Mouse (Mus musculus) brain, adult 2 months (tissue): ENCODE measurements around the gene Wdfy2.
A peak's percentile ranks its signal among the peaks of the same experiment; 100 is the strongest.

Source experiments
- DNase-seq: peaks from one replicate; pipeline ENCODE4 v3.0.0; 2011; ENCODE audit warnings: low read depth, low spot score

Wdfy2 gene

GRCm38 (mm10) chr14:62924800-62925199 lies 87.3 kb downstream of the Wdfy2 start:
- DNase-seq = no peak

GRCm38 (mm10) chr14:62928101-62928541 lies 90.6 kb downstream of the Wdfy2 start:
- peak; percentile 82 for DNase-seq

GRCm38 (mm10) chr14:62935361-62935760 lies 97.9 kb downstream of the Wdfy2 start:
- DNase-seq = peak; percentile 46

GRCm38 (mm10) chr14:62936631-62937380 lies 99.3 kb downstream of the Wdfy2 start:
- no peak for DNase-seq

- DNase-seq = peak; percentile 45
These were observed 100.2 kb downstream of the Wdfy2 start for GRCm38 (mm10) chr14:62937675-62938074.

- no peak for DNase-seq
These were observed 102.0 kb downstream of the Wdfy2 start for GRCm38 (mm10) chr14:62939435-62939834.

- DNase-seq = peak; percentile 50
These were observed 103.1 kb downstream of the Wdfy2 start for GRCm38 (mm10) chr14:62940383-62941074.

GRCm38 (mm10) chr14:62946794-62947193 lies 109.3 kb downstream of the Wdfy2 start:
- peak; percentile 51 for DNase-seq

- DNase-seq = peak; percentile 50
These were observed 118.6 kb downstream of the Wdfy2 start for GRCm38 (mm10) chr14:62956091-62956490.

- DNase-seq = no peak
These were observed 126.2 kb downstream of the Wdfy2 start for GRCm38 (mm10) chr14:62963632-62964031.

- DNase-seq = peak; percentile 55
These were observed 127.9 kb downstream of the Wdfy2 start for GRCm38 (mm10) chr14:62965342-62965741.

GRCm38 (mm10) chr14:62965811-62966520 lies 128.5 kb downstream of the Wdfy2 start:
- peak; percentile 33 for DNase-seq

- peak; percentile 63 for DNase-seq
These were observed 137.6 kb downstream of the Wdfy2 start for GRCm38 (mm10) chr14:62975046-62975445.

GRCm38 (mm10) chr14:62979815-62980214 lies 142.3 kb downstream of the Wdfy2 start:
- no peak for DNase-seq

GRCm38 (mm10) chr14:62984410-62984809 lies 146.9 kb downstream of the Wdfy2 start, which contains the start of gene Defb48:
Gene Defb48 (minus strand): TSS chr14:62984510.
- no peak for DNase-seq

GRCm38 (mm10) chr14:62991271-62991670 lies 153.8 kb downstream of the Wdfy2 start:
- no peak for DNase-seq

- DNase-seq = peak; percentile 59
These were observed 154.5 kb downstream of the Wdfy2 start for GRCm38 (mm10) chr14:62991849-62992510.

GRCm38 (mm10) chr14:62997777-62998176 lies 160.3 kb downstream of the Wdfy2 start, which contains the start of gene Defb47:
Gene Defb47 (plus strand): TSS chr14:62998077.
- DNase-seq = no peak

GRCm38 (mm10) chr14:62998977-62999376 lies 161.5 kb downstream of the Wdfy2 start:
- DNase-seq = no peak

GRCm38 (mm10) chr14:63002588-63002987 lies 165.1 kb downstream of the Wdfy2 start:
- no peak for DNase-seq
